Mouse (Mus musculus) stomach, postnatal 0 days (tissue): ENCODE data around the gene Mrpl22.

ENCODE experiments used
- CTCF ChIP-seq: IDR thresholded peaks from 2 replicates; pipeline ENCODE4 v1.5.1; 2016; ENCODE audit warnings: antibody characterized with exemption, low read depth, mild to moderate bottlenecking, moderate library complexity
- EP300 ChIP-seq: optimal IDR thresholded peaks from 2 replicates; pipeline ENCODE3; 2016; ENCODE audit warnings: antibody characterized with exemption

DNA sequence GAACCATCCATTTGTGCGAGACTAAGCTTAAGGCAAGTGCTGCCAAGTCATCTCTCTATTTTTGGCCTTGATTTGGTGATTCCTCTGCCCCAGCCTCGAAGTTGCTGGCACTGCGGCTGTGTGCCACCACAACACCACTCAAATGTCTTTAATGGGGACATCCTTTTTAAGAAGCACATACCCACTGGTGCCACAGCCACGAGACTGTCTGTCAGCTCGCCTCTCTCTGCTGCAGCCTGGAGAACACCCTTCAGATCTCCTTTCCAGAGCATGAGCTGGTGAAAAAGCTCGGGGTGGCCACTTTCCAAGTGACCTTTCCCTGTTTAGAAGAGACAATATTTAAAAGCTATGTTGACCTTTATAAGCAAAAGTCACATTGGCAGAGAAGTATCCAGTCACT, 34.8 kb upstream of the Mrpl22 start:
- TF ChIP-seq CTCF (no peak), EP300 (no peak)
